Mouse (Mus musculus) layer of hippocampus, adult 11-12 months (tissue): Measurements from ENCODE around the gene Ube2q1.

Experiments
- DNase-seq: peaks from one replicate; pipeline ENCODE4 v3.0.0; 2022; ENCODE audit warnings: low spot score

Ube2q1 gene

GRCm38 (mm10) chr3:89821548-89822480, 48.4 kb downstream of the Ube2q1 start:
- no peak for DNase-seq

GRCm38 (mm10) chr3:89823594-89823993, 50.2 kb downstream of the Ube2q1 start:
- DNase-seq: no peak

- no peak for DNase-seq
Measured at GRCm38 (mm10) chr3:89826295-89826694, 52.9 kb downstream of the Ube2q1 start.

- DNase-seq: no peak
Measured at GRCm38 (mm10) chr3:89830815-89831591, 57.6 kb downstream of the Ube2q1 start, which contains the start of gene She. TSS of gene She (plus strand) at chr3:89831370.
